Mouse (Mus musculus) kidney, postnatal 0 days (tissue): Measurements from ENCODE around the gene Fam131a. TPM values are rescaled to one million over a fixed set of nuclear protein-coding genes. Genes with fewer than 3 reads are reported as not detected.
A peak's percentile ranks its signal among the peaks of the same experiment; 100 is the strongest.

Experiments used
- ATAC-seq: fragments of 200-750 bp; cut with Nextera tagmentation; replicated peaks from 2 replicates; pipeline ENCODE4 v1.8.0; 2017; ENCODE audit warnings: low read depth, moderate number of reproducible peaks, moderate TSS enrichment, moderate library complexity; ENCODE audit not compliant: low FRiP score
- DNase-seq: peaks from one replicate; pipeline ENCODE4 v3.0.0-alpha.2; 2016; ENCODE audit warnings: low spot score
- H3K27ac ChIP-seq: fragments of 300-500 bp; sonication (generic); 2 replicates; pipeline ENCODE4 v1.5.1; 2014; ENCODE audit warnings: mild to moderate bottlenecking
- H3K27me3 ChIP-seq: fragments of 300-500 bp; sonication (generic); 2 replicates; pipeline ENCODE4 v1.6.1; 2014; ENCODE audit warnings: low read length, mixed read lengths; ENCODE audit not compliant: insufficient read depth
- H3K36me3 ChIP-seq: fragments of 300-500 bp; sonication (generic); 2 replicates; pipeline ENCODE4 v1.6.1; 2014; ENCODE audit warnings: low read length, mixed read lengths; ENCODE audit not compliant: insufficient read depth
- H3K4me1 ChIP-seq: fragments of 300-500 bp; sonication (generic); replicated peaks from 2 replicates; pipeline ENCODE4 v1.6.1; 2014; ENCODE audit warnings: antibody characterized with exemption, low read length, mixed read lengths; ENCODE audit not compliant: insufficient read depth
- H3K4me2 ChIP-seq: fragments of 300-500 bp; sonication (generic); 2 replicates; pipeline ENCODE4 v1.6.1; 2014; ENCODE audit warnings: mild to moderate bottlenecking, low read length, moderate library complexity, mixed read lengths
- H3K4me3 ChIP-seq: fragments of 300-500 bp; sonication (generic); replicated peaks from 2 replicates; pipeline ENCODE4 v1.5.1; 2014; ENCODE audit warnings: low read depth, low read length
- H3K9ac ChIP-seq: fragments of 300-500 bp; sonication (generic); 2 replicates; pipeline ENCODE4 v1.6.1; 2014; ENCODE audit warnings: low read depth, low read length
- H3K9me3 ChIP-seq: fragments of 300-500 bp; sonication (generic); replicated peaks from 2 replicates; pipeline ENCODE4 v1.6.1; 2016; ENCODE audit warnings: low read length, inconsistent platforms, mixed read lengths
- CTCF ChIP-seq: IDR thresholded peaks from 2 replicates; pipeline ENCODE4 v1.5.1; 2016; ENCODE audit warnings: antibody characterized with exemption, low read depth, mild to moderate bottlenecking, moderate library complexity
- WGBS: fragments of 180-500 bp; shearing (Covaris S2); extraction: QIAGEN DNeasy Blood & Tissue Kit; methylation state at CpG from one replicate; pipeline ENCODE4 v1.1.7; 2014; 5-methylcytosine and 5-hydroxymethylcytosine counted together
- polyA plus RNA-seq: library from polyadenylated mRNA; unstranded; fragments of >200 nt; fragmentation: Nextera tagmentation; extraction: Ambion mirVana; gene quantifications from 2 replicates; pipeline ENCODE4 v1.2.1, GENCODE M21; 2015

Fam131a gene
- polyA plus RNA-seq, 1 experiment from 2014 or later = 6.9 TPM

GRCm38 (mm10) chr16:20735651-20736050 is 42.6 kb downstream of the Fam131a start:
- 64% methylated on average over 5 of the region's 5 CpGs for WGBS
- peaks cover 8% of the 10 kb centered on the region; the same call in 1 of the 2 replicates for H3K4me1 ChIP-seq
- H3K27me3 ChIP-seq = peaks cover 3% of the 10 kb centered on the region; the same call in 1 of the 2 replicates
- no peaks in the 10 kb centered on the region for H3K9me3 ChIP-seq
- H3K36me3 ChIP-seq = no peaks in the 10 kb centered on the region
- no peak overlapping the region for H3K4me3 ChIP-seq
- H3K9ac ChIP-seq = no peak overlapping the region
- DNase-seq = no peak
- no peak overlapping the region for H3K4me2 ChIP-seq
- no peak for TF ChIP-seq CTCF
- ATAC-seq = no peak
- no peak overlapping the region for H3K27ac ChIP-seq

- Histone ChIP-seq H3K9ac (no peak overlapping the region), H3K27ac (no peak overlapping the region), H3K4me3 (no peak overlapping the region), H3K9me3 (no peaks in the 10 kb centered on the region), H3K4me1 (peaks cover 8% of the 10 kb centered on the region; the same call in 1 of the 2 replicates), H3K4me2 (no peak overlapping the region), H3K36me3 (no peaks in the 10 kb centered on the region), H3K27me3 (peaks cover 3% of the 10 kb centered on the region; the same call in 1 of the 2 replicates)
- no peak for ATAC-seq
- 91% methylated on average over 7 of the region's 7 CpGs for WGBS
- TF ChIP-seq CTCF = no peak
- no peak for DNase-seq
These were observed 43.1 kb downstream of the Fam131a start for GRCm38 (mm10) chr16:20736168-20736567.

DNA sequence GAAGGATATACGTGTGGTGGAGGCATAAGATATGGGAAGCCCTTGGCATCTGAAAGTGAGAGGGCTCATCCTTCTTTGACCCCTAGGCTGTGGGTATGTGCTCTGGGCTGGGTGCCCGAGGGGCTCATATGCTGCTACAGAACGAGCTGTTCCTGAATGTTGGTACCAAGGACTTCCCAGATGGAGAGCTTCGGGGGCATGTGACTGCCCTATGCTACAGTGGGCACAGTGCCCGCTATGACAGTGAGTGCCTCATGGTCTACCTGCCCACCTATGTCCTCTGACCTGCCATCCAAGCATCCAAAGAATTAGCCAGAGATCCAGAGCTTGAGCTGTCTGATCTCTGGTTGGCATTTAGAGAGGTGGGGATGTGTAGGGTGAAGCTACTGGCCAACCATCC is 43.8 kb downstream of the Fam131a start:
- 87% methylated on average over 5 of the region's 5 CpGs for WGBS
- Histone ChIP-seq H3K4me2 (no peak overlapping the region), H3K36me3 (no peaks in the 10 kb centered on the region), H3K27me3 (peaks cover 3% of the 10 kb centered on the region; the same call in 1 of the 2 replicates), H3K4me1 (peaks cover 8% of the 10 kb centered on the region; the same call in 1 of the 2 replicates), H3K27ac (no peak overlapping the region), H3K4me3 (no peak overlapping the region), H3K9ac (no peak overlapping the region), H3K9me3 (no peaks in the 10 kb centered on the region)
- no peak for DNase-seq
- ATAC-seq = no peak
- TF ChIP-seq CTCF = no peak

GRCm38 (mm10) chr16:20739845-20740244 is 46.8 kb downstream of the Fam131a start:
- no peak overlapping the region for H3K4me2 ChIP-seq
- DNase-seq (no peak), ATAC-seq (no peak)
- H3K27ac ChIP-seq = no peak overlapping the region
- 91% methylated on average over 8 of the region's 9 CpGs for WGBS
- no peaks in the 10 kb centered on the region for H3K36me3 ChIP-seq
- no peak overlapping the region for H3K4me3 ChIP-seq
- H3K9ac ChIP-seq = no peak overlapping the region
- H3K27me3 ChIP-seq = peaks cover under 1% of the 10 kb centered on the region; the same call in 1 of the 2 replicates
- no peaks in the 10 kb centered on the region for H3K9me3 ChIP-seq
- H3K4me1 ChIP-seq = no peaks in the 10 kb centered on the region
- TF ChIP-seq CTCF = no peak

GRCm38 (mm10) chr16:20746641-20747040 is 53.6 kb downstream of the Fam131a start:
- peak; percentile 48 for DNase-seq
- no peak overlapping the region for H3K27ac ChIP-seq
- TF ChIP-seq CTCF = no peak
- H3K4me1 ChIP-seq = no peaks in the 10 kb centered on the region
- H3K27me3 ChIP-seq = no peaks in the 10 kb centered on the region
- WGBS = 60% methylated on average over 6 of the region's 6 CpGs
- no peak for ATAC-seq
- no peaks in the 10 kb centered on the region for H3K36me3 ChIP-seq
- H3K9ac ChIP-seq = no peak overlapping the region
- H3K9me3 ChIP-seq = no peaks in the 10 kb centered on the region
- H3K4me2 ChIP-seq = no peak overlapping the region
- H3K4me3 ChIP-seq = no peak overlapping the region

DNA sequence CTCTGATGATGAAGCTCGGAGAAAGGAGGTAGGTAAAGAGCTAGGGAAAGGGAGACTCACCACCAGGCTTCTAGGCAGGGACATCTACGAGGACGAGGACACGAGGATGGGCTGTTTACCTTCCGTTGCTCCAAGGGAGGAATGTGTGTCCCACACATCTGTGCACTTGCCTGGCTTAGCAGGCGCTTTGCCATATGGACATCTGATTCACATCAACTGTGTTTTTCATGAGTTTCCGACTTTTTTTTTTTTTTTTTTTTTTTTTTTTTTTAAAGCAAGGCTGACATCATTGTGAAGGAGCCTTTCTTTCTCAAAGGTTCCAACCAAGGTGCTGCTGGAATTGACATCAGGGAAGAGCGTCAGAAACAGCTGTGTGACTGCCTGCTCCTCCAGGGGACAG is 57.5 kb downstream of the Fam131a start:
- Histone ChIP-seq H3K9me3 (no peaks in the 10 kb centered on the region), H3K27me3 (no peaks in the 10 kb centered on the region), H3K4me3 (no peak overlapping the region), H3K27ac (no peak overlapping the region), H3K9ac (no peak overlapping the region), H3K4me1 (no peaks in the 10 kb centered on the region), H3K36me3 (no peaks in the 10 kb centered on the region), H3K4me2 (no peak overlapping the region)
- no peak for TF ChIP-seq CTCF
- ATAC-seq (no peak), DNase-seq (no peak)
- WGBS = 41% methylated on average over 8 of the region's 8 CpGs

Other genes starting within 250 kb of the Fam131a start
- gene Eif2b5, start 194.4 kb upstream of the Fam131a start, polyA plus RNA-seq = 76.0 and 85.1 TPM in 2 replicates
- 15.7 and 16.5 TPM in 2 replicates for gene Dvl3, start 176.3 kb upstream of the Fam131a start, polyA plus RNA-seq
- 605 and 673 TPM in 2 replicates for gene Ap2m1, start 157.8 kb upstream of the Fam131a start, polyA plus RNA-seq
- gene Abcf3, start 144.7 kb upstream of the Fam131a start, polyA plus RNA-seq = 51.6 and 53.6 TPM in 2 replicates
- gene Vwa5b2, start 103.8 kb upstream of the Fam131a start, polyA plus RNA-seq = 0.38 and 0.43 TPM in 2 replicates
- 27.8 and 28.6 TPM in 2 replicates for gene Eef1akmt4, start 81.6 kb upstream of the Fam131a start, polyA plus RNA-seq
- gene Gm49333, start 81.6 kb upstream of the Fam131a start, polyA plus RNA-seq = 0.34 TPM in 1 of 2 replicates, not detected in the other
- gene Alg3, start 81.5 kb upstream of the Fam131a start, polyA plus RNA-seq = 35.9 and 36.5 TPM in 2 replicates
- 0.72 and 0.79 TPM in 2 replicates for gene Camk2n2, start 72.0 kb upstream of the Fam131a start, polyA plus RNA-seq
- gene Ece2, start 63.4 kb upstream of the Fam131a start, polyA plus RNA-seq = 1.2 and 1.6 TPM in 2 replicates
- 212 and 246 TPM in 2 replicates for gene Psmd2, start 41.6 kb upstream of the Fam131a start, polyA plus RNA-seq
- 115 and 119 TPM in 2 replicates for gene Eif4g1, start 24.9 kb upstream of the Fam131a start, polyA plus RNA-seq
- 98.6 and 105 TPM in 2 replicates for gene Polr2h, start 24.4 kb downstream of the Fam131a start, polyA plus RNA-seq
- gene Clcn2, start 24.5 kb downstream of the Fam131a start, polyA plus RNA-seq = 10.2 and 10.7 TPM in 2 replicates
- 2.7 and 2.9 TPM in 2 replicates for gene Chrd, start 39.9 kb downstream of the Fam131a start, polyA plus RNA-seq
- gene Thpo, start 41.3 kb downstream of the Fam131a start, polyA plus RNA-seq = 0.62 and 0.83 TPM in 2 replicates